ENCODE assay signal across 8 mouse cellular contexts in the genomic region with DNA sequence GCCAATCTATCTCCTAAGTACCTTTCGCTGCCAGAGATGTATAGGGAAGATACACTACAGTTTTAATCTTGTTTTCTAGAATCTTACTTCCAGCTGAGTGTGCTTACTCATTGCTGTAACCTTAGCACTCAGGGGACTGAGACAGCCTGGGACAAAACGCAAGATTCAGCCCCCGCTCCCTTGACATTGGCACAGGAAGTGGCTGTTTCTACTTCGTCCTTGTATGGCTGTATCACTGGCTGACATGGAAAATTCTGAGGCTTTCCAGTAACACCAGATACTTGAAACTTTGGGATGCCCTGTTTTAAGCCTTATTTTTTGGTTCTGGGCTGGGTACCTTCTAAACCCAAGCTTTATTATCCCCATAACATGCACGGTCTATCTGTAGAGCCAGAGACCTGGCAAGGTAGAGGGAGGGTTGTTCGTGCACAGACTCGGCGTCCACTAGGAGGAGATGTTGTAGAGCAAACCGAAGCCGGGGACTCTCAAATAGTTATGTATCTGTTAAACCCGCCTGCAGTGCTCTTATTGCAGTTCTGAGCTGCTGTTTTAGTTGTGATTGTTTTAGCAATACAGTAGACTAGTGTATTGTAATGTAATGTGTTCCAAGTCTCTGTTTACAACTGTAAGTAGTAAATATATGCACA. TPM values are rescaled to one million over a fixed set of nuclear protein-coding genes. Genes with fewer than 3 reads are reported as not detected.
DNase-seq lines count a peak whose midpoint lies in the region; ATAC-seq and TF ChIP-seq lines count a peak whose summit lies in the region.

No protein-coding gene starts in this region.

- H3K9ac ChIP-seq in ES-Bruce4 (ENCODE audit: low read depth, poor library complexity, severe bottlenecking) = no peak overlapping the region
- H3K9ac ChIP-seq in kidney, embryonic 15.5 days = no peak overlapping the region
- H3K9ac ChIP-seq in liver, adult 2 months (ENCODE audit: low read depth, low read length) = no peak overlapping the region

- no peaks in the 10 kb centered on the region for H3K4me1 ChIP-seq in ES-Bruce4 (ENCODE audit: control insufficient read depth, insufficient read depth, low read length)
- H3K4me1 ChIP-seq in kidney, embryonic 15.5 days = no peaks in the 10 kb centered on the region
- no peaks in the 10 kb centered on the region for H3K4me1 ChIP-seq in liver, adult 2 months (ENCODE audit: control insufficient read depth, insufficient read depth, low read length)

- TF ChIP-seq CTCF in ES-Bruce4 (IDR thresholded peaks at IDR 0.05; ENCODE audit: low read depth, low read length) = peak; percentile 66
- peak; percentile 62 for TF ChIP-seq CTCF in liver, adult 2 months (IDR thresholded peaks at IDR 0.05; ENCODE audit: low read depth, low read length)

- peak; percentile 57 for DNase-seq in A20 (ENCODE audit: low read depth, low spot score)
- DNase-seq in cerebellum, postnatal 25 days = peak; percentile 31 to 66
- DNase-seq in liver, adult 2 months (ENCODE audit: extremely low read depth, low read depth, low spot score) = peak; percentile 4
- DNase-seq in urinary bladder, postnatal 36 days (ENCODE audit: low spot score in 2 of 2) = peak; percentile 44 to 57

- H3K4me2 ChIP-seq in kidney, embryonic 15.5 days = no peak overlapping the region

- no peak for TF ChIP-seq EP300 in ES-Bruce4 (IDR thresholded peaks at IDR 0.05; ENCODE audit: insufficient read depth, low read depth, low read length)

- no peak overlapping the region for H3K4me3 ChIP-seq in ES-Bruce4 (ENCODE audit: low read depth, low read length)
- H3K4me3 ChIP-seq in kidney, embryonic 15.5 days (replicated peaks) = no peak overlapping the region
- no peak overlapping the region for H3K4me3 ChIP-seq in liver, adult 2 months (ENCODE audit: insufficient read depth, low read depth, low read length)

- no peak overlapping the region for H3K27ac ChIP-seq in ES-Bruce4 (ENCODE audit: insufficient read depth, low read length)
- no peak overlapping the region for H3K27ac ChIP-seq in kidney, embryonic 15.5 days
- no peak overlapping the region for H3K27ac ChIP-seq in liver, adult 2 months (replicated peaks; ENCODE audit: insufficient read depth, low read depth, low read length)

- 53% methylated on average over 11 of the region's 11 CpGs for WGBS in kidney, embryonic 15.5 days
- WGBS in liver, adult 2 months = 56% methylated on average over 11 of the region's 11 CpGs

- H3K79me2 ChIP-seq in liver, adult 2 months (ENCODE audit: control insufficient read depth, insufficient read depth, low read length) = no peaks in the 10 kb centered on the region

- H3K27me3 ChIP-seq in ES-Bruce4 (ENCODE audit: control insufficient read depth, insufficient read depth, low read length, poor library complexity, severe bottlenecking) = no peaks in the 10 kb centered on the region
- H3K27me3 ChIP-seq in kidney, embryonic 15.5 days = no peaks in the 10 kb centered on the region
- no peaks in the 10 kb centered on the region for H3K27me3 ChIP-seq in liver, adult 2 months (ENCODE audit: control insufficient read depth, insufficient read depth, low read length)

- ATAC-seq in granulocyte monocyte progenitor cell, adult 5-6 weeks (replicated peaks; ENCODE audit: poor library complexity, severe bottlenecking) = peak; percentile 82
- ATAC-seq in kidney, embryonic 15.5 days (replicated peaks; ENCODE audit: low FRiP score) = peak; percentile 83
- peak; percentile 85 for ATAC-seq in neutrophil, adult 5-6 weeks (ENCODE audit: extremely low read depth, insufficient number of reproducible peaks, low FRiP score, poor library complexity, severe bottlenecking)

- no peaks in the 10 kb centered on the region for H3K9me3 ChIP-seq in ES-Bruce4 (replicated peaks; ENCODE audit: control insufficient read depth, insufficient read depth, low read length, poor library complexity, severe bottlenecking)
- H3K9me3 ChIP-seq in kidney, embryonic 15.5 days (replicated peaks) = no peaks in the 10 kb centered on the region

- peaks cover 11% of the 10 kb centered on the region for H3K36me3 ChIP-seq in ES-Bruce4 (ENCODE audit: control insufficient read depth, insufficient read depth, low read length, poor library complexity, severe bottlenecking)
- peaks cover 32% of the 10 kb centered on the region for H3K36me3 ChIP-seq in kidney, embryonic 15.5 days
- H3K36me3 ChIP-seq in liver, adult 2 months (ENCODE audit: control insufficient read depth, insufficient read depth, low read length) = peaks cover 14% of the 10 kb centered on the region; the same call in 1 of the 2 replicates

- no peak for TF ChIP-seq POLR2A in ES-Bruce4 (IDR thresholded peaks at IDR 0.05; ENCODE audit: insufficient read depth, low read length)
- TF ChIP-seq POLR2A in liver, adult 2 months (IDR thresholded peaks at IDR 0.05; ENCODE audit: extremely low read depth, insufficient read depth, low read length) = no peak

RNA-seq across cellular contexts. Expression of a gene that starts 23.0 kb away (rescaled TPM):
- 11.8 and 13.8 TPM in 2 replicates for polyA plus RNA-seq in ES-Bruce4 (2011; ENCODE audit: insufficient read depth, insufficient read length, low read depth, missing spikeins)
- 5.2 and 7.5 TPM in 2 replicates for total RNA-seq in granulocyte monocyte progenitor cell, adult 5-6 weeks (2014; fragmentation: Nextera tagmentation)
- total RNA-seq in granulocyte monocyte progenitor cell, adult 5-6 weeks (2017) = 2.1 and 2.7 TPM in 2 replicates
- 14.6 and 17.8 TPM in 2 replicates for polyA plus RNA-seq in kidney, embryonic 15.5 days (2015; fragmentation: Nextera tagmentation; extraction: Ambion mirVana)
- 0.09 and 0.34 TPM in 2 replicates for total RNA-seq in liver, adult 2 months (2014; rRNA removed)
- polyA plus RNA-seq in liver, adult 2 months (2012; rRNA removed) = 0.05 and 0.07 TPM in 2 replicates
- total RNA-seq in neutrophil, adult 5-6 weeks (2017) = 1.7 and 3.3 TPM in 2 replicates

RNA-seq across cellular contexts. Expression of a gene that starts 32.7 kb away (rescaled TPM):
- polyA plus RNA-seq in ES-Bruce4 (2011; ENCODE audit: insufficient read depth, insufficient read length, low read depth, missing spikeins) = 19.1 and 19.8 TPM in 2 replicates
- total RNA-seq in granulocyte monocyte progenitor cell, adult 5-6 weeks (2014; fragmentation: Nextera tagmentation) = 18.1 and 21.1 TPM in 2 replicates
- total RNA-seq in granulocyte monocyte progenitor cell, adult 5-6 weeks (2017) = 12.4 and 13.5 TPM in 2 replicates
- 15.5 and 16.7 TPM in 2 replicates for polyA plus RNA-seq in kidney, embryonic 15.5 days (2015; fragmentation: Nextera tagmentation; extraction: Ambion mirVana)
- 3.0 and 3.7 TPM in 2 replicates for total RNA-seq in liver, adult 2 months (2014; rRNA removed)
- 3.7 and 3.9 TPM in 2 replicates for polyA plus RNA-seq in liver, adult 2 months (2012; rRNA removed)
- 10.8 and 14.4 TPM in 2 replicates for total RNA-seq in neutrophil, adult 5-6 weeks (2017)

RNA-seq across cellular contexts. Expression of a gene that starts 32.8 kb away (rescaled TPM):
- 77.4 and 103 TPM in 2 replicates for polyA plus RNA-seq in ES-Bruce4 (2011; ENCODE audit: insufficient read depth, insufficient read length, low read depth, missing spikeins)
- 40.9 and 101 TPM in 2 replicates for total RNA-seq in granulocyte monocyte progenitor cell, adult 5-6 weeks (2014; fragmentation: Nextera tagmentation)
- 69.2 and 69.6 TPM in 2 replicates for total RNA-seq in granulocyte monocyte progenitor cell, adult 5-6 weeks (2017)
- polyA plus RNA-seq in kidney, embryonic 15.5 days (2015; fragmentation: Nextera tagmentation; extraction: Ambion mirVana) = 75.6 and 76.7 TPM in 2 replicates
- total RNA-seq in liver, adult 2 months (2014; rRNA removed) = 13.0 and 26.1 TPM in 2 replicates
- 10.5 and 13.8 TPM in 2 replicates for polyA plus RNA-seq in liver, adult 2 months (2012; rRNA removed)
- total RNA-seq in neutrophil, adult 5-6 weeks (2017) = 6.0 and 10.6 TPM in 2 replicates

Comparison
In these comparisons a context has a peak if more than half of its experiments do, and no peak if none do; other contexts are left out.
1. DNase-seq: peak in every context shown above with its lines; median percentile 57 in A20; 50 in urinary bladder, postnatal 36 days; 48 in cerebellum, postnatal 25 days; 4 in liver, adult 2 months.